Mouse (Mus musculus) heart, embryonic 14.5 days (tissue): ENCODE results near the gene H2-Q2. TPM values are rescaled to one million over a fixed set of nuclear protein-coding genes. Genes with fewer than 3 reads are reported as not detected.
"Not testable (repeated sequence)": the region's sequence is repeated elsewhere in the genome, so short reads cannot be mapped to it uniquely, and the experiment has no call there.

Experiments used
- ATAC-seq: fragments of 200-750 bp; cut with Nextera tagmentation; 2 replicates; pipeline ENCODE4 v1.8.0; 2017; ENCODE audit warnings: low read depth, moderate TSS enrichment; ENCODE audit not compliant: insufficient number of reproducible peaks, insufficient read depth, low FRiP score
- H3K27ac ChIP-seq, 2 experiments: fragments of 200-500 bp in 1 of 2; fragments of 300-500 bp in 1 of 2; sonication (generic) in 1 of 2; replicated peaks in 1 of 2; 2 replicates each; pipeline ENCODE4 v1.5.1; 2012 to 2014; ENCODE audit warnings: low read depth in 2 of 2, low read length in 2 of 2, control low read depth in 1 of 2, mild to moderate bottlenecking in 1 of 2, mixed read lengths in 1 of 2; ENCODE audit not compliant: control insufficient read depth in 1 of 2, insufficient read depth in 1 of 2
- H3K27me3 ChIP-seq: fragments of 300-500 bp; sonication (generic); 2 replicates; pipeline ENCODE4 v1.6.1; 2014; ENCODE audit warnings: mild to moderate bottlenecking, low read length, control low read depth; ENCODE audit not compliant: control insufficient read depth, insufficient read depth
- H3K36me3 ChIP-seq: fragments of 300-500 bp; sonication (generic); 2 replicates; pipeline ENCODE4 v1.6.1; 2014; ENCODE audit warnings: mild to moderate bottlenecking, control low read depth, low read length, mixed read lengths; ENCODE audit not compliant: control insufficient read depth, insufficient read depth
- H3K4me1 ChIP-seq, 2 experiments: fragments of 200-500 bp in 1 of 2; fragments of 300-500 bp in 1 of 2; sonication (generic) in 1 of 2; 2 replicates each; pipeline ENCODE4 v1.6.1; 2012 to 2014; ENCODE audit warnings: low read length in 2 of 2, control low read depth in 1 of 2, mixed read lengths in 1 of 2; ENCODE audit not compliant: control insufficient read depth in 2 of 2, insufficient read depth in 2 of 2
- H3K4me2 ChIP-seq: fragments of 300-500 bp; sonication (generic); 2 replicates; pipeline ENCODE4 v1.6.1; 2014; ENCODE audit warnings: mild to moderate bottlenecking, low read length
- H3K4me3 ChIP-seq, 2 experiments: fragments of 200-500 bp in 1 of 2; fragments of 300-500 bp in 1 of 2; sonication (generic) in 1 of 2; 2 replicates each; pipeline ENCODE4 v1.5.1; 2012 to 2014; ENCODE audit warnings: low read length in 2 of 2, mild to moderate bottlenecking in 2 of 2, control low read depth in 1 of 2, low read depth in 1 of 2, moderate library complexity in 1 of 2; ENCODE audit not compliant: control insufficient read depth in 1 of 2, insufficient read depth in 1 of 2
- H3K9ac ChIP-seq: fragments of 300-500 bp; sonication (generic); 2 replicates; pipeline ENCODE4 v1.6.1; 2014; ENCODE audit warnings: mild to moderate bottlenecking, low read length
- H3K9me3 ChIP-seq: fragments of 300-500 bp; sonication (generic); 2 replicates; pipeline ENCODE4 v1.6.1; 2016; ENCODE audit warnings: low read length, control low read depth; ENCODE audit not compliant: control insufficient read depth
- WGBS: fragments of 180-500 bp; shearing (Covaris S2); extraction: QIAGEN DNeasy Blood & Tissue Kit; methylation state at CpG from one replicate; pipeline ENCODE4 v1.1.7; 2014; 5-methylcytosine and 5-hydroxymethylcytosine counted together
- polyA plus RNA-seq: library from polyadenylated mRNA; unstranded; fragments of >200 nt; fragmentation: Nextera tagmentation; extraction: Ambion mirVana; gene quantifications from 2 replicates; pipeline ENCODE4 v1.2.1, GENCODE M21; 2014

The H2-Q2 gene
- 1.4 and 1.6 TPM in 2 replicates for polyA plus RNA-seq

DNA sequence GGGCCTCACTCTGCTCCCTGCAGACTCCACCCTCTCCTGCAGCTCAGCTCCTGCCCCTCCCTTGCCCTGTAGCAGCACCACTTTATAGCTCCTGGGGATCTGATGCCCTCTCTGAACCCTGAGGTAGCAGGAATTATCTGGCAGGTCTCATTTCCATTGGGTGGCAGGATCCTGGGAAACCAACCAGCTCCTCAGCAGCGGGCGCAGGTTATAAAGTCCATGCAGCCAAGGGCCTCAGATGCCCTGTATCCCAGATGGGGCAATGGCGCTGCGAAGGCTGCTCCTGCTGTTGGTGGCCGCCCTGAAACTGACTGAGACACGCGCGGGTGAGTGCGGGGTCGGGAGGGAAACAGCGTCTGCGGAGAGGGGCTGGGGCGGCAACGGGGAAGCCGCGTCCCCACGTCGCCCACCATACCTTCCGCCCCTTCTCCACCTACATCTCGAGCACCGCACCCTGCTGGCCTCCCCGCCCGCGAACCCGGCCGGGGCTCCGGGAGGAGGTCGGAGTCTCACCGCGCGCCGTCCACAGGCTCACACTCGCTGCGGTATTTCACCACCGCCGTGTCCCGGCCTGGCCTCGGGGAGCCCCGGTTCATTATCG is at the start of gene H2-Q2:
Gene H2-Q2 (plus strand): TSS at position 172 of the 601 bp plus-strand sequence.
- H3K4me2 ChIP-seq: peak within 1 kb of the TSS; percentile 83
- no peaks in the 10 kb centered on the region for H3K36me3 ChIP-seq
- H3K27ac ChIP-seq: no peak within 1 kb of the TSS
- WGBS: 3% methylated on average over 40 of the region's 40 CpGs
- peak within 1 kb of the TSS; percentile 38; the same call in 1 of the 2 replicates for H3K9ac ChIP-seq
- H3K27me3 ChIP-seq: peaks cover 40% of the 10 kb centered on the region
- H3K4me1 ChIP-seq: peaks cover 7 to 10% of the 10 kb centered on the region in 2 experiments; a peak in 3 of 4 replicates
- no peak for ATAC-seq
- no peaks in the 10 kb centered on the region for H3K9me3 ChIP-seq
- peak within 1 kb of the TSS; percentile 45 to 47 for H3K4me3 ChIP-seq

GRCm38 (mm10) chr17:35295796-35296195 is 46.2 kb upstream of the H2-Q2 start:
- not testable (repeated sequence) for H3K4me3 ChIP-seq, H3K4me2 ChIP-seq, H3K4me1 ChIP-seq, H3K36me3 ChIP-seq, H3K9ac ChIP-seq, ATAC-seq, H3K9me3 ChIP-seq, H3K27me3 ChIP-seq, H3K27ac ChIP-seq
- 2% methylated on average over 5 of the region's 5 CpGs for WGBS

GRCm38 (mm10) chr17:35300261-35300945 is 41.6 kb upstream of the H2-Q2 start:
- H3K27ac ChIP-seq, H3K27me3 ChIP-seq, H3K4me1 ChIP-seq, H3K9ac ChIP-seq, H3K9me3 ChIP-seq, H3K36me3 ChIP-seq, H3K4me3 ChIP-seq, H3K4me2 ChIP-seq, ATAC-seq: not testable (repeated sequence)
- 79% methylated on average over 7 of the region's 7 CpGs for WGBS

DNA sequence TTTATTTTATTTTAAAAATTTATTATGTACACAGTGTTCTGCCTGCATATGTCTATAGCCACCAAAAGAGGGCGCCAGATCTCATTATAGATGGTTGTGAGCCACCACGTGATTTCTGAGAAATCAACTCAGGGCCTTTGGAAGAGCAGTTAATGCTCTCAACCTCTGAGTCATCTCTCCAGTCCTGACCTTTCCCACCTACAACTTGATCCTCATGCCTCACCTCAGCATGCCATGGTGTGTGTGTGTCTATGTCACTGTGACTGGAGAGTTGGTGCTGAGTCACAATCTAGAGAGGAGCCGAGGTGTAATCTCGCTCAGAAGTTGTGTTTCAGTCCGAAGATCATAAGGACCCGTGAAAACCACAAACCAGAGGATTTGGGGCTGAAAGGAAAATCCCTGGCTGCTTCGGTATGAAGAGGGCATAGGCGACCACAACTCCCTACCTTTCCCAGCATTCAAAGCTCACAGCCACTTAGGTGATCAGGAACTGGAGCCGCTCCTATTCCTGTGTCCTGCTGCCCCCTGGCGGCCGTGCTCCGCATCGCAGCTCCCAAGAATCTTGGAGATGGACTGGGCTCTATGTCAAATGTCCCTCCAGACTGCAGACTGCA is 40.3 kb upstream of the H2-Q2 start:
- Histone ChIP-seq H3K4me2 (no peak overlapping the region), H3K4me1 (no peaks in the 10 kb centered on the region; a peak in 1 of 4 replicates), H3K27me3 (no peaks in the 10 kb centered on the region), H3K9me3 (0 out of 2 replicates have a peak, but pooled peaks cover 6% of the 10 kb centered on the region), H3K9ac (no peak overlapping the region), H3K27ac (no peak overlapping the region), H3K36me3 (no peaks in the 10 kb centered on the region), H3K4me3 (no peak overlapping the region)
- WGBS: 22% methylated on average over 13 of the region's 13 CpGs
- no peak for ATAC-seq

- no peak overlapping the region for H3K4me2 ChIP-seq
- no peak overlapping the region for H3K9ac ChIP-seq
- no peak for ATAC-seq
- no peak overlapping the region for H3K27ac ChIP-seq
- H3K27me3 ChIP-seq: peaks cover 1% of the 10 kb centered on the region; the same call in 1 of the 2 replicates
- H3K9me3 ChIP-seq: 0 out of 2 replicates have a peak, but pooled peaks cover 6% of the 10 kb centered on the region
- WGBS: 82% methylated on average over 2 of the region's 2 CpGs
- no peaks in the 10 kb centered on the region; a peak in 1 of 4 replicates for H3K4me1 ChIP-seq
- no peaks in the 10 kb centered on the region for H3K36me3 ChIP-seq
- H3K4me3 ChIP-seq: no peak overlapping the region
Observed at GRCm38 (mm10) chr17:35303271-35303670, 38.8 kb upstream of the H2-Q2 start.

- Histone ChIP-seq H3K4me1 (no peaks in the 10 kb centered on the region; a peak in 1 of 4 replicates), H3K9me3 (0 out of 2 replicates have a peak, but pooled peaks cover 6% of the 10 kb centered on the region), H3K9ac (no peak overlapping the region), H3K4me2 (no peak overlapping the region), H3K36me3 (no peaks in the 10 kb centered on the region), H3K4me3 (no peak overlapping the region), H3K27ac (no peak overlapping the region), H3K27me3 (peaks cover 7% of the 10 kb centered on the region; the same call in 1 of the 2 replicates)
- 76% methylated on average over 10 of the region's 10 CpGs for WGBS
- no peak for ATAC-seq
Observed at GRCm38 (mm10) chr17:35303756-35304350, 38.2 kb upstream of the H2-Q2 start.

DNA sequence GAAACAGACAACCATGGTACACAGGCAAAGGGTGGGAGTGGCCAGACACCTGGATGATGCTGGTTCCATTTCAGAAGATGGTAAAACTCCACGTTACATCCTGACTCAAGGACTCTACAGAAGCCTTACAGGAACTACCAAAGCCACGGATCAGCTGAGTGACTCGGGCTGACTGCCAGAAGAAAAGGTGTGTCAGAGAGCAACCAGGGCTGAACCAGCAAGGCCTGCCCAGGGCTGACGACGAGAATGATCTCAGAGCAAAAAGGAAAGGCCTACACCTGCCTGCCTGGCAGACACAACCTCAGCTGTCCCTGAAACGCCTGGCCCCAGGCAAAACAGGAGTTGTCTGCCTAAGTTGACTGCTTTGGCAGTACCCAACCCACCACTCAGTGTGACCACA is 37.6 kb upstream of the H2-Q2 start:
- Histone ChIP-seq H3K27me3 (peaks cover 9% of the 10 kb centered on the region; the same call in 1 of the 2 replicates), H3K9ac (no peak overlapping the region), H3K36me3 (no peaks in the 10 kb centered on the region), H3K4me2 (no peak overlapping the region), H3K9me3 (0 out of 2 replicates have a peak, but pooled peaks cover 6% of the 10 kb centered on the region), H3K4me1 (no peaks in the 10 kb centered on the region; a peak in 1 of 4 replicates), H3K4me3 (no peak overlapping the region), H3K27ac (no peak overlapping the region)
- ATAC-seq: no peak
- WGBS: 77% methylated on average over 6 of the region's 6 CpGs
